Mouse (Mus musculus): ENCODE results near the gene Siah3.

- TF ChIP-seq CTCF (IDR thresholded peaks at IDR 0.05; ENCODE audit: low read depth, low read length) (no peak), POLR2A (IDR thresholded peaks at IDR 0.05; ENCODE audit: extremely low read depth, insufficient read depth, low read length) (no peak)
Measured at GRCm38 (mm10) chr14:75455743-75456421, at the start of gene Siah3.
